Mouse (Mus musculus) cerebellum, adult 18-20 months (tissue): ENCODE data around the gene Fam104a.
A peak's percentile ranks its signal among the peaks of the same experiment; 100 is the strongest.

Experiments used
- DNase-seq, 2 experiments: peaks; one replicate each; pipeline ENCODE4 v3.0.0; 2021

Fam104a gene

GRCm38 (mm10) chr11:113683957-113684706, at the start of gene Fam104a, which contains the start of gene D11Wsu47e:
Gene Fam104a (minus strand): TSS chr11:113684155.
Gene D11Wsu47e (plus strand): TSS chr11:113684412.
- peak; percentile 94 to 97 for DNase-seq

DNA sequence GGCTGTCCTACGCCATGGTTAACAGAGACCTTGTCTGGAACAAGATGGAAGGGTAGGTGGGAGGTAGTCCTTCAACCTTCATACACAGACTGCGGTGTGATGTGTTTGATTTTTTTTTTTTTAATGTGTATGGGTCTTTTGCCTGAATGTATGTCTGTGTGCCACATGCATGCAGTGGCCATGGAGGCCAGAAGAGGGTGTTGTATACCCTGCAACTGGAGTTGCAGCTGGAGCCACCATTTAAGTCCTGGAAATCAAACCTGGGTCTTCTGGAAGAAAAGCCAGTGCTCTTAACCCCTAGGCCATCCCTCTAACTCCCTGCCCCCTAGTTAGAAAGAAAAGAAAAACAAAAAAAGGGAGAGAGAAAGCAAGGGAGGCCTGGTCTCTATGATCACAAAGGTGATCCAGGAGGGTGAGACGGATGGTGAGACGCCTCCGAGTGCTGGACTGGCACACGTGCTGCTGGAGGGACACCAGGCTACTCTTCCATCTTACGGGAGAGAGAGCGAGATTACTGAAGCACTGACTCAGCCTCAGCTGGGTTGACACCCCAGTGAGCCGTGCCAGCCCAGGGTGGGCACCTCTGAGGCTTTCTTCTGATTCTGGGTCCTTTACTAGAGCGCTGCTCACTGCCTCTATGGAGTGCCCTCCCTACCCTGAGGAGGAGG, 48.1 kb upstream of the Fam104a start:
- DNase-seq, result no peak

DNA sequence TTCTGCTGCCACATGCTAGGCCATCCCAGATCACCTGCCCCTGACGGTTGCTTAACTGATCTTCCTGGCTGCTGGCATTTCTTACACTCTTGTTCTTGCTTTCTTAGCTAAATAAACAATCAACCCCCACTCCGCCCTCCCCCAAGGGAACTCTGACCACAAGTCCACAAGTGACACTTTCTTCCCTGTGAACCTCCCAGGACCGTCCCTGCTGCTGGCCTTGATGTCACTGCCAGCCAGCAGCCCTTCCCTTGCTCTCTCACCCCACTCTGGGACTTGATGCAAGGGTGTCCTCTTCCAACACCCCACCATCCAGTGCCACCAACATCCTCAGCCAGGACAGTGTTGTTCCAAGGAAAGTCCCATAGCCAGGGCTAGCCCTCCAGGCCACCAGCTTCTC, 46.9 kb upstream of the Fam104a start:
- DNase-seq, result no peak

DNA sequence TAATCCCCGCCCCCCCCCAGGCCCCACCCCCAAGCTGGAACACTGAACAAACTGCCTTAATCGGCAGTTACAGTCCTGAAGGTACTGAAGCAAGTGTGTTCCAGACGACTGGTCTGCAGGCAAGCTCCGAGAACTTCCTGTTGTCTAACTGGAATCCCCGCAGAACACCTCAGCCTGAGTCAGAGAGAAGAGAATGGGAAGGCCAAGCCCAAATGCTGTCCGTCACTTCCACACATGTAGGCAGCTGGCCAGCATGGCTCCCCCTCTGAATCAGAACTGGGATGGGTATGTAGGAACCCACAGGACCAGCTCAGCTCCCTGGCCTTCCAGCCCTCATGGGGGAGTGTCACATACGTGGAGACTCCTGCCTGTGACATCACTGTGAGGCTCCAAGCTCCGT, 46.0 kb upstream of the Fam104a start:
- no peak for DNase-seq

DNA sequence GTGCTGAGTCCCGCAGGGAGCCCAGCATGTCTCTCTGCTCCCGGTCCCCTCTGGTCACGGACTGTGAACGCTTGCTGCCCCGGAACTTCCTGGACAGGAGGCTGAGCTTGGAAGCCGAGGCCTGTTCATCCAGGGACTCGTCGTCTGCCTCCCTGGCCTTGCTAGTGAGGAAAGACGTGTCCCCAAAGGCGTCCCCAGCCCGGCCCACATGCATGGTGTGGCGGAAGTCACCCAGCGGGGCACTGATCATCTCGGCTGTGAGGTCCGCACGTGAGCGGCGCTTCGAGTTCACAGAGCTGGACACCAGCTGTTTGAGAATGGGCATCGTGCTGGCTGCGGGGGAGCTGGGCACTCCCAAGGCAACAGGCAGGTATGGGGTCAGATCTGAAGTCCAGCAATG, 45.3 kb upstream of the Fam104a start:
- no peak for DNase-seq

GRCm38 (mm10) chr11:113727992-113728391, 44.0 kb upstream of the Fam104a start:
- no peak for DNase-seq

- no peak for DNase-seq
These were observed 43.3 kb upstream of the Fam104a start for GRCm38 (mm10) chr11:113726994-113727888.

- no peak for DNase-seq
These were observed 41.5 kb upstream of the Fam104a start for GRCm38 (mm10) chr11:113725235-113726048.

DNA sequence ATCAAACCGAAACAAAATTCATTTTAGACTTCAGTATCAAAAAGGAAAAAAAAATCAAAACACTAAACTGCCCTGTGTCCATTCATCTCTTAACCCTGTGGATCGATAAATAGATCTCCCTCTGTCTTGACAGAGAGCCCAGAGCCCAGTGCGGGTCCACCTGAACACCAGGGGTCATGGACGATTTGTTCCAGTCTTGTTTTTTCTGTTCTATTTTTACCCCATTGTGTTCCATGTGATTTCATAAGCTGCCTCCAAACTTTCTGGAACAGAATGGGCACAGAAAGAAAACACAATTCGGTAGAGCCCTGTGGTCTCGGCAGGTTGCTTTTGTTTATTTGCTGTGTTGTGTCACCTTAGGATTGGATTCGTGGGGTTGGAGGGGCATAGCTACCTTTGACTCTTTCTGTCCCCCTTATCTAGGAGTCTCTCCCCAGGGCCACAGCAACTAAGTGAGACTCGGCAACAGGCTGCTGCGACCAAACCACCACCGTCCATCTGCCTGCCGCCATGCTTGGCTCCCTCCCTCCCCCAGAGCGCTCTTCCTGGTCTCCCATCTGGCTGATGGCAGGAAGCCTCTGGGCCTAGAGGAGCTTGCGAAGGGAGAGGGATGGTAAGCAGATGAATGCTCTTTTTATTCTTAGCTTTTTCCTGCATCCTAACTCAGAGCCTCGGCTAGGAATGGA, 38.6 kb upstream of the Fam104a start:
- DNase-seq, result peak in 1 of 2 experiments; percentile 19

DNA sequence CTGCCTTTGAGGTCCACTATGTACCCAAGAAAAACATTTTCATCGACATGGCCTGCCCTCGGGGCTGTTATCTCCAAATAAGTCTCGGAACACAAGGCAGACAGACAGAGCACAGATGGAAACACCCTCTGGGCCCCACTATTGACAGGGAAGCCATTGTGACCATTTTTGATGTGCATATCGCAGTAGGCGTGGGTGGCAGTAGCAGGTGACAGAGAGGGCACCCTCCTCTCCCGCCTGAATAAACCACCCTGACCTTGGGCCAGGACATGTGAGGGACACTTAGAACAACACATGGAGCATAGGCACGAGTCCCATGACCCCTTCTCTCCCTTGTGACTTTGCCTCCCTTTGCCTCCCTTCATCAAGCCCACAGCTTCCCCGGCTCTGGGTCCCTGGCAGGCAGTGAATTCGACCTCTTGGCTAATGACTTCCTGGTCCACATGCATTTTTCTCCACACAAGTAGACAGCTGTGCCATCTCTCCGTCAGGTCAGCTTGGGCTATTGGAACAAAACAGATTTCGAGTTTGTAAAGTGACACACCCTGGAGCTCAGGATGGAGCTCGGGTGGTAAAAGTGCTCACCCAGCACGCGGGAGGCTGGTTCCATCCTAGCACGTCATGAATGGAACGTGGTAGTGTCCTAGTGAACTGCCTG, 33.9 kb upstream of the Fam104a start:
- no peak for DNase-seq

GRCm38 (mm10) chr11:113716132-113716531, 32.2 kb upstream of the Fam104a start:
- no peak for DNase-seq

DNA sequence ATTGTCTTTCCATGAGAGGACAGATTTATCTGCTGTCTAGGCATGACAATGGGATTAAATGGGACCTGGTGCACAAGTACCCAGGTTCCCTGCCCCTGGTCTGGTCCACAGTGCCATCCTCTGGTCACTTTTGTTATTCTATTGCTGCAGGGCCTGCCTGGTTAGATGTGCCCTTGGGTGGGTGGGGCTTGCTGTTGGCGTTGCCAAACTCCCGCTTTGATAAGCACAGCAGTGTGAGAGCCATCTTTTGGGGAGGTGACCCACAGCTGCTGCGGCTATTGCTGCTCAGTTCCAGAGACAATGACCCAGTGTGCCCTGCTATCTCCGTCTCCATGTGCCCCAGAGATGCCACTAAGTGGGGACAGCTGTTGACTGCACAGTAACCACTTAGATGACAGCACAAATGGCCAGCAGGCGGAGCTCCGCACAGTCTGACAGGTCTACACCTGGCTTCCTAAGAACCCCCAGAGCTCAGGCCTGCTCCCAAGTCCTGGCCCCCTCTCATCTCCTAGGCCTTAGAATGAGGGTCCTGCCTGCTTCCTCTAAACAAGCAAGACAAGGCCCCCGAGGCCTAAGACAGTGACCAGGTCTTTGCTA, 31.2 kb upstream of the Fam104a start:
- no peak for DNase-seq

- no peak for DNase-seq
These were observed 27.1 kb upstream of the Fam104a start for GRCm38 (mm10) chr11:113711061-113711460.

DNA sequence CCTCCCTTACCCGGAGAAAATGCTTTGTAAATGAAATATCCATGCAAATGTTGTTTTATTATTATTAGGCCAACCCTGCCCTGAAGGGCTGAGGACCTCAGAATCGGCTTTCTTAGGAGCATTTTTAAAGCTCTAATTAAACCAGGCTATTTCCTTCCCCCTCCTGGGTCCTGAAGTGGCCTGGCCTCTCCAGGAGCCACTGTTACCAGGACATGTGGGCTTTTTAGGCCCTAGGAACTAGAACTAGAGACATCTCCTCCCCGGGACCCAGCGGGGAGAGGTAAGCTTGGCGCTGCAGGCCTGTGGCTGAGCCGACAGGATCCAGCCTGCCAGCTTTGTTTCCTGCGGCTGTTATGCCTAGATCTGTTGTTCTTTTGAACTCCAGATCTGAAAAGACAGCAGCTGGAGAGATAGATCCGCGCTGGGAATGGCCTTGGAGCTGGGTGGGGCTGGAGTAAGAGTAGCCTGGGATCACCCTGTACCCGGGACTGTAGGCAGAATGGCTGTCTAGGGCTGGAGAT, 26.4 kb upstream of the Fam104a start:
- no peak for DNase-seq

DNA sequence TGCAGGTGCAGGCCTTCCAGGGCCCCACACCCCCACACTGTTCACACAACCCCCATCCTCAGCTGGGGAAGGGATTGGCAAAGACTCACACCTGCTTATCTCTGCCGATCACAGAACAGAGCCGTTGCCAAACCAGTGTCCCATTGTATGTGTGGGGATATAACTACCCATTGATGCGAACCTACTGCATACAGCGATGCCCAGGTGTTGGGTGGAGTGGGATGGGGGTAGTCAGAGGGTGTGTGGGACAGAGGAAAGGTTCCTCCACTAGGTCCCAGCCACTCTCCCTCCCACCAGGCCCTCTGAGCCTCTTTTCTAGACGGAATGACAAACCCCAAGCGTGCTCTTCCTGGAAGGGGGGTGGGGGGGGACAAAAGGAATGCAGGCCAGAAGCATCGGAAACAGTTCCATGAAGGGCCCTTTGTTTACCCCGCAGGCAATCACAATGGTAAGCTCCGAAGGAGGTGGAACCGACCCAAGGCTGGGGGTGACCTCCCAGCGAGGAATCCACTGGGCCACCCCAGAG, 25.8 kb upstream of the Fam104a start, which contains the start of gene Cpsf4l:
Gene Cpsf4l (minus strand): TSS at position 287 of the 526 bp plus-strand sequence.
- no peak for DNase-seq

DNA sequence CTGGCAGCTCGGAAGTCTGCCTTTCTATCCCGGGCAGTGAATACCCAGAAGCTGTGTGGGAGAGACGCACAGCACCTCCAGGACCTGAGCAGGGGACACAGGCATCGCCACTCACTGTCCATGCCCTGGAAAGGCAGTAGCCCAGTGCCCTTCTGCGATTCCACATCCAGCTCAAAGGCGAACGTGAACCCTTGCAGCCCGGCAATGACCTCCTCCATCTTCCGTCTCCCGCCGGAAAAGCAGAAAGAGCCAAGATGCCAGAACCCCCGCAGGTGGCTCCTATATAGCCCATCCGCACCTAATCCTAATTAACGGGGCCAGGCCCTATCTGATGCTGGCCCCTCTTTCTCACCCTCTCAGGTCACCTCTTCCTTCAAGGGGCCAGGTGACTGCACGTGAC, 25.3 kb upstream of the Fam104a start:
- no peak for DNase-seq

DNA sequence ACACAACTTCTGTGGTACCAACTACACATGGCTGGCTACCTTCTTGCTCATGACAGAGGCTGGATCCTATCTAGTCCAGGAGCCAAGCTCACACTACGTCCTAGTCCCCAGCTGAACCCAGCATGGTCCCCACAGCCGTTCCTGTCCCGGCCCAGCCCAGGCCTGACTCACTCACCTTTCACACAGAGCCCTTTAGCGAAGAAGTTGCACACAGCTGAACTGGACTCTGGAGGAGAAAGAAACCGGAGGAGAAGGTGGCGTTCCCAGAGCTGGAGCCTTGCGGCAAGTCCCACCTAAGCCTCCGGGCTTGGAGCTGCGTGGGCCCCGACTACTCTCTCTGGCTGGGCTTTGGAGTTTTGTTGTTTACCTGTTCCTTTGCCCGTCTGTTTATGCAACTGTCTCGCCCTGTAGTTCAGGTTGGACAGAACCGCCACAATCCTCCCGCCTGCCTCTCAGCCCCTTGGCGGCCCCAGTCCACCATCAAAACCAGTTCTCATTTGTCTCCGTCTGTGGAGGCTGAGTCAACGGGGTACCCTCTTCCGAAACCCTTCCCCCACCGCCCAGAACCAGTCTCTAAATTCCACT, 24.8 kb upstream of the Fam104a start:
- no peak for DNase-seq

DNA sequence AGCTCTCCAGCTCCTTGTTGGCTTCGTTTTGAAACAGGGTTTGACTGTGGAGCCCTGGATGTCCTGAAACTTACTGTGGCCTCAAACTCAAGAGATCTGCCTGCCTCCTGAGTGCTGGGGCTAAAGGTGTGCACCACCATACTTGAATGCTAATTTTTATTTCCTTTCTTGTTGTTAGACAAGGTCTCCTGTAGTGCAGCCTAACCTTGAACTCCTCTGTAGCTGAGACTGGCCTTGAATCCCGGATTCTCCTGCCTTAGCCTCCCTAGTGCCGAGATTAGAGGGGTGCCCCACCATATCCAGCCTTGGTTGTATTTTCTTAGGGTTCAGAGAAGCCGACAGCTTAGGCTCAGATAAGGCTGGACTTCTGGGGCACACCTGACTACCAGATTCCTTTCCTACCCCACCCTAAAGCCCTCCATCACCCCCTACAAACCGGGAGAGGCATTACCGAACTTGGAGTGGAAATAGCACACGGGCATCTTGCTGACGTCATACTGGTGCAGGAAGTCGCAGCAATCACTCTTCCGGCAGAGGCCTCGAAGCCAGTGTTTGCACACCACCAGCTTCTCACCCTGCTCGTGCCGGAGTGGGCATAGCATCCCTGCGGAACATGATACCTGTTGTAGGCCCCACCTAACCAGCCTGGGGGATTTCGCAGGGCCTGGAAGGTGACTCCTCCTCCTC, 22.2 kb upstream of the Fam104a start:
- no peak for DNase-seq

DNA sequence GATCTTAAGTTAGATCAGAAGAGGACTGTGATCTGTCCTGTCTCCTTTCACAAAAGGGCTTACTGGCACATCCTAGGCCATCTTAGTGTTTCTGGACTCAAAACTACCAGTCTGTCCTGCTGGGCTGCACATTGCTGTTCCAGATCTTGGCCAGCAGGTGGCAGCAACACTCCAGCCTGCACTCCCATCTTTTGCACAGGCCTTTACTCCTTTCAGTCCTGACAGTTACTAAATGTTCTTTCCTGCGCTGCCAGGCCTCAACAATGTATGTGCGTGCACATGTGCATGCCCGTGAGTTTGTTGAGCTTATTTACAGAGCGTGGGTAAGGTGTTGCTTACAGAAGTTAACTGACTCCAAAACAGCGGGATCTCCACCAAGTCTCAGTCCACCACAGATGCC, 19.8 kb upstream of the Fam104a start:
- peak; percentile 72 to 83 for DNase-seq
